Mouse (Mus musculus): ENCODE measurements at regions not wholly inside any gene's neighbourhood (a gene's known extent, or its start where the extent isn't known, plus 50 kb on each side); places are given as distances from the start of the nearest gene placed in this dataset.

- no peak for DNase-seq
Measured at GRCm38 (mm10) chr15:51591406-51592068, 2293.2 kb upstream of the Gm7489 start.

- DNase-seq = no peak
Measured at GRCm38 (mm10) chr15:51592069-51592435, 2292.7 kb upstream of the Gm7489 start.

- peak; percentile 48 for DNase-seq
Measured at GRCm38 (mm10) chr15:51592511-51593498, 2291.9 kb upstream of the Gm7489 start.

- DNase-seq = no peak
Measured at GRCm38 (mm10) chr15:51594060-51594459, 2290.6 kb upstream of the Gm7489 start.

GRCm38 (mm10) chr15:51595655-51596054, 2289.1 kb upstream of the Gm7489 start:
- peak; percentile 44 for DNase-seq

GRCm38 (mm10) chr15:51597841-51598240, 2286.9 kb upstream of the Gm7489 start:
- no peak for DNase-seq

- DNase-seq = no peak
Measured at GRCm38 (mm10) chr15:51601128-51601855, 2283.4 kb upstream of the Gm7489 start.

- no peak for DNase-seq
Measured at GRCm38 (mm10) chr15:51621455-51621854, 2263.3 kb upstream of the Gm7489 start.

GRCm38 (mm10) chr15:51627463-51627862, 2257.2 kb upstream of the Gm7489 start:
- no peak for DNase-seq

GRCm38 (mm10) chr15:51628518-51628917, 2256.2 kb upstream of the Gm7489 start:
- DNase-seq = no peak

- DNase-seq = no peak
Measured at GRCm38 (mm10) chr15:51631881-51632280, 2252.8 kb upstream of the Gm7489 start.

GRCm38 (mm10) chr15:51633068-51633467, 2251.6 kb upstream of the Gm7489 start:
- no peak for DNase-seq

- DNase-seq = no peak
Measured at GRCm38 (mm10) chr15:51634726-51635125, 2250.0 kb upstream of the Gm7489 start.

GRCm38 (mm10) chr15:51635129-51635920, 2249.4 kb upstream of the Gm7489 start:
- no peak for DNase-seq

- no peak for DNase-seq
Measured at GRCm38 (mm10) chr15:51637570-51637969, 2247.1 kb upstream of the Gm7489 start.

GRCm38 (mm10) chr15:51643772-51644311, 2240.9 kb upstream of the Gm7489 start:
- no peak for DNase-seq

- no peak for DNase-seq
Measured at GRCm38 (mm10) chr15:51646304-51646703, 2238.4 kb upstream of the Gm7489 start.

GRCm38 (mm10) chr15:51652497-51652896, 2232.2 kb upstream of the Gm7489 start:
- no peak for DNase-seq

GRCm38 (mm10) chr15:51657621-51658020, 2227.1 kb upstream of the Gm7489 start:
- no peak for DNase-seq

GRCm38 (mm10) chr15:51668340-51668739, 2216.4 kb upstream of the Gm7489 start:
- no peak for DNase-seq

- no peak for DNase-seq
Measured at GRCm38 (mm10) chr15:51671667-51672372, 2212.9 kb upstream of the Gm7489 start.

Data from kidney, adult 9 months (tissue).